Mouse (Mus musculus) retina, postnatal 7 days (tissue): Measurements from ENCODE around the gene Gfpt1.
"Not testable (repeated sequence)": the region's sequence is repeated elsewhere in the genome, so short reads cannot be mapped to it uniquely, and the experiment has no call there.

Experiments
- DNase-seq: peaks from one replicate; pipeline ENCODE4 v3.0.0-alpha.2; 2012; ENCODE audit warnings: low read depth, low spot score

Gfpt1 gene

GRCm38 (mm10) chr6:87042337-87043130 is at the start of gene Gfpt1:
TSS of gene Gfpt1 (plus strand) at chr6:87042846.
- DNase-seq: peak; percentile 94

- DNase-seq: no peak
Measured at GRCm38 (mm10) chr6:86994254-86994653, 48.4 kb upstream of the Gfpt1 start.

- no peak for DNase-seq
Measured at GRCm38 (mm10) chr6:86996629-86997307, 45.9 kb upstream of the Gfpt1 start.

GRCm38 (mm10) chr6:86997360-86997759 is 45.3 kb upstream of the Gfpt1 start:
- DNase-seq: no peak

GRCm38 (mm10) chr6:87001995-87002394 is 40.7 kb upstream of the Gfpt1 start:
- no peak for DNase-seq

- DNase-seq: peak; percentile 73
Measured at GRCm38 (mm10) chr6:87002521-87003055, 40.1 kb upstream of the Gfpt1 start.

GRCm38 (mm10) chr6:87004099-87004498 is 38.5 kb upstream of the Gfpt1 start:
- no peak for DNase-seq

- no peak for DNase-seq
Measured at GRCm38 (mm10) chr6:87005577-87005976, 37.1 kb upstream of the Gfpt1 start.

- DNase-seq: no peak
Measured at GRCm38 (mm10) chr6:87008887-87009286, 33.8 kb upstream of the Gfpt1 start, which contains the start of gene Nfu1. TSS of gene Nfu1 (plus strand) at chr6:87009236.

- DNase-seq: peak; percentile 85
Measured at GRCm38 (mm10) chr6:87009692-87010328, 32.8 kb upstream of the Gfpt1 start.

- DNase-seq: peak; percentile 43
Measured at GRCm38 (mm10) chr6:87016916-87017315, 25.7 kb upstream of the Gfpt1 start.

- no peak for DNase-seq
Measured at GRCm38 (mm10) chr6:87018874-87019273, 23.8 kb upstream of the Gfpt1 start.

GRCm38 (mm10) chr6:87021791-87022190 is 20.9 kb upstream of the Gfpt1 start:
- DNase-seq: no peak

- no peak for DNase-seq
Measured at GRCm38 (mm10) chr6:87026980-87027379, 15.7 kb upstream of the Gfpt1 start.

GRCm38 (mm10) chr6:87028881-87029280 is 13.8 kb upstream of the Gfpt1 start:
- no peak for DNase-seq

GRCm38 (mm10) chr6:87031310-87031709 is 11.3 kb upstream of the Gfpt1 start:
- not testable (repeated sequence) for DNase-seq

GRCm38 (mm10) chr6:87032401-87032800 is 10.2 kb upstream of the Gfpt1 start:
- DNase-seq: no peak

- no peak for DNase-seq
Measured at GRCm38 (mm10) chr6:87034395-87034794, 8.3 kb upstream of the Gfpt1 start.

GRCm38 (mm10) chr6:87037826-87038620 is 4.6 kb upstream of the Gfpt1 start:
- DNase-seq: no peak

- DNase-seq: no peak
Measured at GRCm38 (mm10) chr6:87039161-87039560, 3.5 kb upstream of the Gfpt1 start.

GRCm38 (mm10) chr6:87040971-87041370 is 1.7 kb upstream of the Gfpt1 start:
- no peak for DNase-seq
